Mouse (Mus musculus): ENCODE data around the gene AU022751.
A peak's percentile ranks its signal among the peaks of the same experiment; 100 is the strongest.
"Not testable (repeated sequence)": the region's sequence is repeated elsewhere in the genome, so short reads cannot be mapped to it uniquely, and the experiment has no call there.

Gene AU022751

DNA sequence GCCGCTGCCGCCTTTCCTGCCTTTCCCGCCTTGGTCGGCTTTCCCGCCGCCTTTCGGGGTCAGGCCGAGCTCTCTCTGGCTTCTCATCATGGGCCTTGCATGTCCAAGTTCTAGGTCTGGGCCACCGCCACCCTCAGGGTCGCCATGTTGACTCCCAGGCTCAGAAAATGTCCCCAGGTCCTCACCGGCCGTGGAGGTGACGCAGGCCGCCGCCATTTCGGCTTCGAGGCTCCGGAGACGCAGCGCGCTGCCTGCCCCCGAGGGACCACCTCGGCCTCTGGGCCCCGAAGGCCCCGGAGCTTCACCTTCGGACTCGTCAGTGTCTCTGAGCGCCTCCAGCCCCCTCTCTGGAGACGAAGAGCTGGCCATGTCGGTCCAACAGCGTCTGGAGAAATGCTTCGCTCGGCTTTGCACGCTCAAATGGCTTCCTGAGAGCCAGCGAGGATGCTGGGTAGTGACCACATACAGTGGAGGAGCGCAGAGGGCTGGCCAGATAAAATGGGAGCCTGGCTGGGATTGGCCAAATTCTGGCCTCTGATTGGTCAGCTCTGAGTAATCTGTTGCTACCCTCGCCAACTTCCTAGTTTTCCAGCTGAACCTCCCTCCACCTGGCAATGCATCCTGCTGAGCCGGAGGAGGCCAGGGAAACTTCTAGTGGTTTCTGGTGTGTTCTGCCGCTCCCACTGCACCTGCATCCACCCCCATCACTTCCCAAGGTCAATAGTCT is at the start of gene AU022751:
Gene AU022751 (minus strand): TSS at position 466 of the 727 bp plus-strand sequence.
- DNase-seq = no peak

DNA sequence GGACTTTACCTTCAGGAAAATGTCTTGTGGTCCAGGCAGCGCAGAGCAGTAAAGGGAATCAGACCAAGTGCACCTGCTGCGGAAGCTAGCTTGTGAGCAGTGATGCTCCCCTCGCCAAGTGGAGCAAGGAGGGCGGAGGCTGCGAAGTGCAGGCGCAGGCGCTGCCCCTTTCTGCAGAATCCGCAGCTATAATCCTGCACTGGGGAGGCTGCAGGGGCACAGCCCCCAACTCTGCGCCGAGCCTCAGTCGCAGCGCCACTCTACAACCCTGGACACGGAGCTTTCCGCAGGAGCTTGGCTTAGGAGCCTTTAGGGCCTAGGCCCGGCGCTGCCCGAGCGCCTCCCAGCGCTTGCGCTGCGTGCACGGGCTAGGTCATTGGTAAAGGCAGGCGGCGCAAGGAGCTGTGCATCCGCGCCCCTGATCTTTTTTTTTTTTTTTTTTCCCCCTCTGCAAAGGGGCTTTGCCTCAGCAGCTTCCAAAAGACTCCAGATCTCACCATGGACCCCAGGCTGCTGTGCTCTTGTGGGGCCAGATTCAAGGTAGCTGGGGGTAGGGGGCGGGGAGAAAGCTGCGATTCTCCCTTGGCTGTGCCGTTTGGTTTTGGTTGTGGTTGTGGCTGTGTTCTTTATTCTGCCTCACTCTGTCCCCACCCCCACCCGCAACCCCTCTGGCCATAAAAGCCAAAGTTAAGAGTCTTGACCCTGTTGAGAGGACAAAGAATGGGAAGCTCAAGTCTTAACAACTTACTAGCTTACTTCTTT is 9.0 kb upstream of the AU022751 start:
- DNase-seq = no peak

- DNase-seq = no peak
These were observed 8.3 kb upstream of the AU022751 start for GRCm38 (mm10) chrX:6091547-6091946.

- DNase-seq = no peak
These were observed 21.7 kb downstream of the AU022751 start for GRCm38 (mm10) chrX:6061563-6061962.

DNA sequence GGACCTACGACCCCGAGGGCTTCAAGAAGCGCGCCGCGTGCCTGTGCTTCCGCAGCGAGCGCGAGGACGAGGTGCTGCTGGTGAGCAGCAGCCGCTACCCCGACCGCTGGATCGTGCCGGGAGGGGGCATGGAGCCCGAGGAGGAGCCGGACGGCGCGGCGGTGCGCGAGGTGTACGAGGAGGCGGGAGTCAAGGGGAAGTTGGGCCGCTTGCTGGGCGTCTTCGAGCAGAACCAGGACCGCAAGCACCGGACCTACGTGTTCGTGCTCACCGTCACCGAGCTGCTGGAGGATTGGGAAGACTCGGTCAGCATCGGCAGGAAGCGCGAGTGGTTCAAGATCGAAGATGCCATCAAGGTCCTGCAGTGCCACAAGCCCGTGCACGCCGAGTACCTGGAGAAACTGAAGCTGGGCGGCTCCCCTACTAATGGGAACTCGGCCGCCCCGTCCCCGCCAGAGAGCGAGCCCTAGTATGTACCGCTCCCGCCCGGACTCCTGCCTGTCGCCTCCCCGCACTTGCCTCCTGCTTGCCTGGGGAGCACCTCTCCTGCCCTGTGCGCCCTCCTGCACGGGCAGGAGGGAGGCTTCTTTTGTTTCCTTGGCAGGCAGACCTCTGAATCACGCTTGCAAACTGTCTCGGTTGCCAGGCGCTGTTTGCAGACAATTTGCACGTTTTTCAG is 35.1 kb downstream of the AU022751 start:
- DNase-seq = not testable (repeated sequence)

DNA sequence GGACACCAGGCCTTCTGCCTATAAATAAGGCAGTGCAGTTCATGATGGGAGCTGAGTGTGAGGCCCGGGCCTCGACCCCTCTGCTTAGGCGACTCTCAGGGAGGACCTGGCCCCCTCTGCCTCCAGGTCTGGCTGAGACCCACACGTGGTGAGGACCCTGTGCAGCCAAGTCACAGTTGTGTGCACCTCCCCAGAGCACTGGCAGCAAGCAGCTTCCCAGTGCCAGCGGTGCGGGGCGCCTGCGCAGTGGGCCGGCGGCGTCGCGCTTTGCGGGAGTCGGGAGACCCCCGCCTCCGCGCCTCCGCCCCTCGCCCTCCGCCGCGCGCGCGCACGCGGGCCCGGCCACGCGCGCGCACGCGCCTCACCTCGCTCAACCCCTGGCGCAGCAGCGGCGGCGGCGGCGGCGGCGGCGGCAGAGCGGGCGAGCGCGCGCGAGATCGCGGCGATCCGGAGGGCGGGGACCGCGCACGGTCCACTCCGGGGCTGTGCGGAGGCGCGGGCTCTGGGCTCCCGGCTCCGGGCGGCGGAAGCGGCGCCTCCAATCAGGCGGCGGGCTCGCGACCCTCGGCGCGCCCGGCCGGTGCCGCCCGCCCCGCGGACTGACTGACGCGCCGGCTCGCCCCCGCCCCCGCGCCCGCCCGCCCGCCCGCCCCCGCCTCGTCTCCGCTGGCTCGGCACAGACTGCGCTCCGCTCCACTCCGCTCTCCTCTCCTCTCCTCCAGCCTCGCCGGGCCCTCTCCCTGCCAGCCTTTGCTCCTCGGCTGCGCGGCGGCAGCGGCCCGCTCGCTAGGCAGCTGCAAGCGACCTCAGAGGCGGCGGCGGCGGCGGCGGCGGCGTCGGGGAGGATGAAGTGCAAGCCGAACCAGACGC is 35.9 kb downstream of the AU022751 start, which contains the start of gene Nudt11:
Gene Nudt11 (plus strand): TSS at position 388 of the 870 bp plus-strand sequence.
- peak; percentile 13 for DNase-seq
